Mouse (Mus musculus): ENCODE results near the gene Vmn2r93. TPM values are rescaled to one million over a fixed set of nuclear protein-coding genes. Genes with fewer than 3 reads are reported as not detected.

The Vmn2r93 gene
- polyA plus RNA-seq (2016; fragmentation: Nextera tagmentation; extraction: Ambion mirVana), result not detected in 2 replicates

- ATAC-seq, result no peak
- Histone ChIP-seq H3K4me2 (no peak within 1 kb of the TSS), H3K36me3 (no peaks in the 10 kb centered on the region), H3K9ac (no peak within 1 kb of the TSS), H3K4me3 (no peak within 1 kb of the TSS), H3K27ac (no peak within 1 kb of the TSS), H3K9me3 (replicated peaks) (no peaks in the 10 kb centered on the region), H3K27me3 (replicated peaks) (no peaks in the 10 kb centered on the region), H3K4me1 (no peaks in the 10 kb centered on the region)
- 23% methylated on average over 1 of the region's 1 CpGs for WGBS (ENCODE audit: insufficient replicate concordance)
Measured at GRCm38 (mm10) chr17:18297799-18298198, at the start of gene Vmn2r93. Vmn2r93 (plus strand) TSS chr17:18298099.

DNA sequence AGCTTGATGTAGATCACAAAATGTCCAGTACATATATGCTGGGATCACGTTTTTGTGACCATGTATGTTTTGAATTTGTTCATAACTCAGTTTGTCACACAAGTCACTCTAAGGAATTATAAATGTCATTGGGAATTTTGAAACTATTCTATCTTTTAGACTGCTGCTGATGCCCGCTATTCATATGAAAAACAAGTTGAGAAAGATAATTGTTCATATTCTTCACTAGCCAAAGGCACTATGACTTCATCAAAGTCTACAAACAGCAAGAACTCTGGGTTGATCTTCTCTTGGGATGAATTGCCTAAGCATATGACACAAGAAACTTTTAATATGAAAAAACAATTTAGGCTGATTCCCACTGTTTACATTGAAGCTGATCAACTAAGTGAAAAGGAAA, 20.2 kb upstream of the Vmn2r93 start, which contains the start of gene Vmn2r94:
Gene Vmn2r94, minus strand, starts transcription at position 101 of the 400 bp plus-strand sequence.
- no peaks in the 10 kb centered on the region for H3K9me3 ChIP-seq (replicated peaks)
- H3K36me3 ChIP-seq, result no peaks in the 10 kb centered on the region
- H3K27ac ChIP-seq, result no peak within 1 kb of the TSS
- H3K27me3 ChIP-seq (replicated peaks), result no peaks in the 10 kb centered on the region
- 43% methylated on average over 2 of the region's 2 CpGs for WGBS (ENCODE audit: insufficient replicate concordance)
- no peak within 1 kb of the TSS for H3K4me2 ChIP-seq
- no peak within 1 kb of the TSS for H3K9ac ChIP-seq
- H3K4me3 ChIP-seq, result no peak within 1 kb of the TSS
- ATAC-seq, result no peak
- H3K4me1 ChIP-seq, result no peaks in the 10 kb centered on the region

GRCm38 (mm10) chr17:18323031-18323430, 25.1 kb downstream of the Vmn2r93 start:
- Histone ChIP-seq H3K36me3 (no peaks in the 10 kb centered on the region), H3K4me3 (no peak overlapping the region), H3K9me3 (replicated peaks) (no peaks in the 10 kb centered on the region), H3K4me1 (no peaks in the 10 kb centered on the region), H3K27ac (no peak overlapping the region), H3K27me3 (replicated peaks) (no peaks in the 10 kb centered on the region), H3K9ac (no peak overlapping the region), H3K4me2 (no peak overlapping the region)
- no peak for ATAC-seq
- 86% methylated on average over 2 of the region's 2 CpGs for WGBS (ENCODE audit: insufficient replicate concordance)

DNA sequence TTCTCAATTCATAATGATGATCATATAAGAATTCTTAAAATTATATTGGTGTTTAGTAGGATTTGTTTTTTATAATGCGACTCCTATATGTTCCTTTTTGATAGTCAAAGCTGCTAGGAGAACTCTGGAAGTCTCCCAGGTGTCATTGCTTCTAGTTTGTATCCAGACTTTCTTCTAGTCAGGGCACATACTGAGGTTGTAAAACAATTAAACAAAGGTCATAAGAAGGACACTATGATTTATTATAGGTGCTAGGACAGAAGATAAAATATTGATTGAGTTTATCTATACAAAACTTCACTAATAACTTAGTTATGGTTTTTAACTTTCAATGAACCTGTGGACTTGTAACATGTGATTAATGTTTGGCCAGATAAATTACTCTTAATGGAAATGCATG, 62.1 kb downstream of the Vmn2r93 start:
- Histone ChIP-seq H3K4me3 (no peak overlapping the region), H3K9ac (no peak overlapping the region), H3K27me3 (replicated peaks) (no peaks in the 10 kb centered on the region), H3K36me3 (no peaks in the 10 kb centered on the region), H3K27ac (no peak overlapping the region), H3K4me2 (no peak overlapping the region), H3K9me3 (replicated peaks) (no peaks in the 10 kb centered on the region), H3K4me1 (no peaks in the 10 kb centered on the region)
- no peak for ATAC-seq
- WGBS (ENCODE audit: insufficient replicate concordance), result 35% methylated on average over 1 of the region's 1 CpGs

DNA sequence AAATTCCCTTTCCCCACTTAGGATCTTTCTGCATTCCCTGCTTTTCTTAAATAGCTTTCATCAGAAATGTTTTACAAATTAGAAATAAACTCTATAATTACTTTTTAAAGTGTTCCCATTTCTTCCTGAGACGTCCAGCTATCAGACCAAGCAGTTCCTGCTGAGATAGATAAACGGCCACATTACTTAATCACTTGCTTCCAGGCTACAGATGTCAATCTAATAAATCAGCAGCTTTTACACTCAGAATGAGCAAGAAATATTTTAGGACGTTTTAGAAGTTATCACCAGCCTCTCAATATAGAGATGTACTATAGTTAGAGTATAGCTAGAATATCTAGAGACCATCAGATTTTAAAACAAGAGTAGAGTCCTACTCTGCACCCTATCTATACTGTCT, 62.7 kb downstream of the Vmn2r93 start:
- ATAC-seq, result no peak
- no peak overlapping the region for H3K9ac ChIP-seq

More for the DNA sequence above, 62.7 kb downstream of the Vmn2r93 start:
- no peak overlapping the region for H3K27ac ChIP-seq
- no peak overlapping the region for H3K4me2 ChIP-seq
- WGBS (ENCODE audit: insufficient replicate concordance), result 25% methylated on average over 3 of the region's 3 CpGs
- no peaks in the 10 kb centered on the region for H3K4me1 ChIP-seq
- no peak overlapping the region for H3K4me3 ChIP-seq
- no peaks in the 10 kb centered on the region for H3K27me3 ChIP-seq (replicated peaks)
- H3K36me3 ChIP-seq, result no peaks in the 10 kb centered on the region
- no peaks in the 10 kb centered on the region for H3K9me3 ChIP-seq (replicated peaks)

Other genes starting within 250 kb of the Vmn2r93 start
- not detected in 2 replicates for gene Vmn2r124, start 248.7 kb upstream of the Vmn2r93 start, polyA plus RNA-seq (2016; fragmentation: Nextera tagmentation; extraction: Ambion mirVana)
- not detected in 2 replicates for gene Vmn2r91, start 213.1 kb upstream of the Vmn2r93 start, polyA plus RNA-seq (2016; fragmentation: Nextera tagmentation; extraction: Ambion mirVana)
- not detected in 2 replicates for gene Vmn2r92, start 146.2 kb upstream of the Vmn2r93 start, polyA plus RNA-seq (2016; fragmentation: Nextera tagmentation; extraction: Ambion mirVana)
- not detected in 2 replicates for gene Vmn2r94, start 20.3 kb upstream of the Vmn2r93 start, polyA plus RNA-seq (2016; fragmentation: Nextera tagmentation; extraction: Ambion mirVana)
- gene Vmn2r95, start 126.0 kb downstream of the Vmn2r93 start, polyA plus RNA-seq (2016; fragmentation: Nextera tagmentation; extraction: Ambion mirVana), result not detected in 2 replicates

Measured in liver, embryonic 12.5 days (tissue).